Mouse (Mus musculus) urinary bladder, adult 18-20 months (tissue): ENCODE data around the gene Styk1.

Experiments
- DNase-seq, 2 experiments: peaks; one replicate each; pipeline ENCODE4 v3.0.0; 2022; ENCODE audit warnings: low spot score in 2 of 2, mixed read lengths in 2 of 2

Gene Styk1

GRCm38 (mm10) chr6:131353352-131353919, at the start of gene Styk1:
Gene Styk1, minus strand, starts transcription at chr6:131353597.
- DNase-seq: peak; percentile 79 to 87

GRCm38 (mm10) chr6:131403036-131403435, 49.6 kb upstream of the Styk1 start:
- no peak for DNase-seq

GRCm38 (mm10) chr6:131402606-131403005, 49.2 kb upstream of the Styk1 start:
- DNase-seq: no peak

- no peak for DNase-seq
Observed at GRCm38 (mm10) chr6:131401259-131401658, 47.9 kb upstream of the Styk1 start.

- no peak for DNase-seq
Observed at GRCm38 (mm10) chr6:131396650-131397049, 43.3 kb upstream of the Styk1 start.

- DNase-seq: no peak
Observed at GRCm38 (mm10) chr6:131393873-131394660, 40.7 kb upstream of the Styk1 start.

- DNase-seq: peak; percentile 78 to 83
Observed at GRCm38 (mm10) chr6:131388040-131389021, 34.9 kb upstream of the Styk1 start, which contains the start of gene Ybx3. Gene Ybx3, minus strand, starts transcription at chr6:131388476.

GRCm38 (mm10) chr6:131387221-131388039, 34.0 kb upstream of the Styk1 start:
- peak; percentile 52 to 60 for DNase-seq

GRCm38 (mm10) chr6:131386416-131387019, 33.1 kb upstream of the Styk1 start:
- DNase-seq: no peak

- no peak for DNase-seq
Observed at GRCm38 (mm10) chr6:131385469-131385868, 32.1 kb upstream of the Styk1 start.

- no peak for DNase-seq
Observed at GRCm38 (mm10) chr6:131383713-131384330, 30.4 kb upstream of the Styk1 start.

- no peak for DNase-seq
Observed at GRCm38 (mm10) chr6:131382984-131383337, 29.6 kb upstream of the Styk1 start.

- peak; percentile 42 to 83 for DNase-seq
Observed at GRCm38 (mm10) chr6:131382232-131382983, 29.0 kb upstream of the Styk1 start.

- DNase-seq: no peak
Observed at GRCm38 (mm10) chr6:131378858-131379428, 25.5 kb upstream of the Styk1 start.

GRCm38 (mm10) chr6:131377378-131377777, 24.0 kb upstream of the Styk1 start:
- DNase-seq: no peak

- no peak for DNase-seq
Observed at GRCm38 (mm10) chr6:131374594-131375340, 21.4 kb upstream of the Styk1 start.

- DNase-seq: no peak
Observed at GRCm38 (mm10) chr6:131373160-131373559, 19.8 kb upstream of the Styk1 start.

- no peak for DNase-seq
Observed at GRCm38 (mm10) chr6:131370767-131371166, 17.4 kb upstream of the Styk1 start.
